Mouse (Mus musculus) E14TG2a.4 (cell line): ENCODE measurements around the gene Zcchc9.
"Not testable (repeated sequence)": the region's sequence is repeated elsewhere in the genome, so short reads cannot be mapped to it uniquely, and the experiment has no call there.

ENCODE experiments used
- H3K27me3 ChIP-seq: 2 replicates; pipeline ENCODE4 v1.6.1; 2014; ENCODE audit warnings: low read length, control low read depth; ENCODE audit not compliant: insufficient read depth
- H3K36me3 ChIP-seq: 2 replicates; pipeline ENCODE4 v1.6.1; 2014; ENCODE audit warnings: low read length, control low read depth; ENCODE audit not compliant: insufficient read depth
- H3K4me1 ChIP-seq: replicated peaks from 2 replicates; pipeline ENCODE4 v1.6.1; 2014; ENCODE audit warnings: low read depth, low read length, control low read depth
- H3K4me3 ChIP-seq: replicated peaks from 2 replicates; pipeline ENCODE4 v1.5.1; 2014; ENCODE audit warnings: mild to moderate bottlenecking, low read length
- H3K9me3 ChIP-seq: 2 replicates; pipeline ENCODE4 v1.6.1; 2014; ENCODE audit warnings: low read length, control low read depth
- CTCF ChIP-seq: conservative IDR thresholded peaks from 2 replicates; pipeline ENCODE4 v1.5.1; 2014; ENCODE audit warnings: low read length
- NANOG ChIP-seq: IDR thresholded peaks from 2 replicates; pipeline ENCODE4 v1.6.1; 2014; ENCODE audit warnings: borderline replicate concordance, low read length, mixed read lengths
- POU5F1 ChIP-seq: IDR thresholded peaks from 2 replicates; pipeline ENCODE4 v1.6.1; 2014; ENCODE audit warnings: low read length, borderline replicate concordance

Gene Zcchc9

GRCm38 (mm10) chr13:91779892-91780291, 27.6 kb downstream of the Zcchc9 start:
- no peak for TF ChIP-seq NANOG
- no peak for TF ChIP-seq CTCF
- TF ChIP-seq POU5F1, result no peak
- H3K36me3 ChIP-seq, result no peaks in the 10 kb centered on the region
- no peaks in the 10 kb centered on the region for H3K9me3 ChIP-seq
- H3K4me1 ChIP-seq, result no peaks in the 10 kb centered on the region
- H3K4me3 ChIP-seq, result no peak overlapping the region
- H3K27me3 ChIP-seq, result no peaks in the 10 kb centered on the region

GRCm38 (mm10) chr13:91778092-91778491, 29.4 kb downstream of the Zcchc9 start:
- no peaks in the 10 kb centered on the region for H3K4me1 ChIP-seq
- TF ChIP-seq POU5F1 (no peak), NANOG (no peak), CTCF (no peak)
- H3K9me3 ChIP-seq, result no peaks in the 10 kb centered on the region
- H3K4me3 ChIP-seq, result no peak overlapping the region
- no peaks in the 10 kb centered on the region for H3K36me3 ChIP-seq
- H3K27me3 ChIP-seq, result no peaks in the 10 kb centered on the region

- no peaks in the 10 kb centered on the region; the same call in 1 of the 2 replicates for H3K9me3 ChIP-seq
- H3K36me3 ChIP-seq, result no peaks in the 10 kb centered on the region
- no peak overlapping the region for H3K4me3 ChIP-seq
- H3K4me1 ChIP-seq, result no peaks in the 10 kb centered on the region
- no peak for TF ChIP-seq POU5F1
- H3K27me3 ChIP-seq, result no peaks in the 10 kb centered on the region
Observed at GRCm38 (mm10) chr13:91768683-91769651, 38.5 kb downstream of the Zcchc9 start.

- no peaks in the 10 kb centered on the region for H3K27me3 ChIP-seq
- no peaks in the 10 kb centered on the region for H3K4me1 ChIP-seq
- no peaks in the 10 kb centered on the region for H3K36me3 ChIP-seq
- no peak for TF ChIP-seq NANOG
- no peak for TF ChIP-seq CTCF
- no peak for TF ChIP-seq POU5F1
- H3K9me3 ChIP-seq, result no peaks in the 10 kb centered on the region; the same call in 1 of the 2 replicates
- H3K4me3 ChIP-seq, result no peak overlapping the region
Observed at GRCm38 (mm10) chr13:91765627-91766026, 41.9 kb downstream of the Zcchc9 start.

GRCm38 (mm10) chr13:91763654-91764053, 43.9 kb downstream of the Zcchc9 start:
- not testable (repeated sequence) for H3K9me3 ChIP-seq, H3K36me3 ChIP-seq, H3K4me3 ChIP-seq, H3K4me1 ChIP-seq, H3K27me3 ChIP-seq

GRCm38 (mm10) chr13:91761654-91762445, 45.7 kb downstream of the Zcchc9 start:
- H3K27me3 ChIP-seq, result no peaks in the 10 kb centered on the region
- no peak overlapping the region for H3K4me3 ChIP-seq
- TF ChIP-seq NANOG (no peak), CTCF (no peak), POU5F1 (no peak)

GRCm38 (mm10) chr13:91760302-91761050, 47.0 kb downstream of the Zcchc9 start:
- no peak for TF ChIP-seq CTCF

More at GRCm38 (mm10) chr13:91761654-91762445, 45.7 kb downstream of the Zcchc9 start:
- Histone ChIP-seq H3K36me3 (no peaks in the 10 kb centered on the region), H3K9me3 (no peaks in the 10 kb centered on the region), H3K4me1 (no peaks in the 10 kb centered on the region)

GRCm38 (mm10) chr13:91759791-91760190, 47.7 kb downstream of the Zcchc9 start:
- Histone ChIP-seq H3K9me3 (no peaks in the 10 kb centered on the region), H3K4me3 (no peak overlapping the region), H3K36me3 (no peaks in the 10 kb centered on the region), H3K4me1 (no peaks in the 10 kb centered on the region), H3K27me3 (no peaks in the 10 kb centered on the region)
- no peak for TF ChIP-seq CTCF
- no peak for TF ChIP-seq POU5F1
- no peak for TF ChIP-seq NANOG

More at GRCm38 (mm10) chr13:91760302-91761050, 47.0 kb downstream of the Zcchc9 start:
- no peaks in the 10 kb centered on the region for H3K4me1 ChIP-seq
- H3K36me3 ChIP-seq, result no peaks in the 10 kb centered on the region
- no peaks in the 10 kb centered on the region for H3K9me3 ChIP-seq
- H3K4me3 ChIP-seq, result no peak overlapping the region
- H3K27me3 ChIP-seq, result no peaks in the 10 kb centered on the region
